Mouse (Mus musculus): ENCODE measurements at regions not wholly inside any gene's neighbourhood (a gene's known extent, or its start where the extent isn't known, plus 50 kb on each side); places are given as distances from the start of the nearest gene placed in this dataset.

DNA sequence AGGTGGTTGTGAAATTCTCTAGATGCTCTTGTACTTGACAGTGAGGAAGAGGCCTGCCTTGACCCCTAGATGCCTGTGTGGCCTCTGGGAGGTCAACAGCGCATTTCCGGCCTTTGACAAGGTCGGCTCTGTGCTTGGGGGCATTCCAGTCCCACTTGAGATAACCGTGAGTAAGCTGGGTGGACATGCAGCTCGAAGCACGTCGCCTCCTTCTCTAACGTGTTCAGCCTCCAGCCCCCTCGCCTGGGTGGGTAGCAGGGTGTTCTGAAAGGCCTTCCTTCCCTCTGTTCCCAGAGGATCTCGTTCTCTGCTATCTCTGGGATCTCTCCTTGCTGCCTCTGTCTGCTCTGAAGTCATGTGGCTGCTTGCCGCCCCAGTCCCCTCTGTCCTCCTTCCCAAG is 70.2 kb upstream of the Slc38a2 start:
- no peak for DNase-seq

- DNase-seq = no peak
These were observed 68.9 kb upstream of the Slc38a2 start for GRCm38 (mm10) chr15:96768301-96768993.

- no peak for DNase-seq
These were observed 67.7 kb upstream of the Slc38a2 start for GRCm38 (mm10) chr15:96767188-96767587.

DNA sequence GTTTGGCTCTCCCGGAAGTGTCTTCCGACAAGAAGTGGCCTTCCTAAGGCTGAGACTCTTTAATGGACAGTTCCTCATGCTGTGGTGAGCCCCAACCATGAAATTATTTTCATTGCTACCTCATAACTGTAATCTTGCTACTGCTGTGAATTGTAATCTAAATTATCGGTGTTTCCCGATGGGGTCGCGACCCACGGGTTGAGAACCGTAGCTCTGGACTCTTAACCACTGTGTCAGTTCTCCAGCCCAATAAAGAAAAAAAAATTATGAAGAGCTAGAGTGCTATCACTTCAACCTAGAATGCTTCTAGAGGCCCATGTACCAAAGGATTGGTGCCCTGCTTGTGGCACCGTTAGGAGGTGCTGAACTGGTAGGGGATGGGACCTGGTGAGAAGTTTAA is 66.7 kb upstream of the Slc38a2 start:
- DNase-seq = no peak

DNA sequence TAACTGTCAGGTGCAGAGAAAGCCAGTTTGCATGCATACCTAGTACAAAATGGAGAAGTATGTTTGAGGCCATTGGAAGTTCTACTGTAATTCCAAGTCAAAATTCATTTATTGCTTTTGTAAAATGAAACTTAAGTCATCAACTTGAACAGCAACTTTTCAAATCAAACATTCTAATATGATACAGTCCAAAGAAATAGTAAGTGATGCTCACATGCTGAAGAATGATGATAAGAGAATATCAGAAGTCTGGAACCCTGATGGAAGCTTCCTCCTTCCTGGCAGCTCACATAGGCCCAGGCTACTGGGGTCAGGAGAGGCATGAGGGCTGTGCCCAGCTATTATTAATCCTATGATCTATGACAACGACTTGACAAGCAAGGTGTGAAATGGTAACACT is 64.1 kb upstream of the Slc38a2 start:
- no peak for DNase-seq

DNA sequence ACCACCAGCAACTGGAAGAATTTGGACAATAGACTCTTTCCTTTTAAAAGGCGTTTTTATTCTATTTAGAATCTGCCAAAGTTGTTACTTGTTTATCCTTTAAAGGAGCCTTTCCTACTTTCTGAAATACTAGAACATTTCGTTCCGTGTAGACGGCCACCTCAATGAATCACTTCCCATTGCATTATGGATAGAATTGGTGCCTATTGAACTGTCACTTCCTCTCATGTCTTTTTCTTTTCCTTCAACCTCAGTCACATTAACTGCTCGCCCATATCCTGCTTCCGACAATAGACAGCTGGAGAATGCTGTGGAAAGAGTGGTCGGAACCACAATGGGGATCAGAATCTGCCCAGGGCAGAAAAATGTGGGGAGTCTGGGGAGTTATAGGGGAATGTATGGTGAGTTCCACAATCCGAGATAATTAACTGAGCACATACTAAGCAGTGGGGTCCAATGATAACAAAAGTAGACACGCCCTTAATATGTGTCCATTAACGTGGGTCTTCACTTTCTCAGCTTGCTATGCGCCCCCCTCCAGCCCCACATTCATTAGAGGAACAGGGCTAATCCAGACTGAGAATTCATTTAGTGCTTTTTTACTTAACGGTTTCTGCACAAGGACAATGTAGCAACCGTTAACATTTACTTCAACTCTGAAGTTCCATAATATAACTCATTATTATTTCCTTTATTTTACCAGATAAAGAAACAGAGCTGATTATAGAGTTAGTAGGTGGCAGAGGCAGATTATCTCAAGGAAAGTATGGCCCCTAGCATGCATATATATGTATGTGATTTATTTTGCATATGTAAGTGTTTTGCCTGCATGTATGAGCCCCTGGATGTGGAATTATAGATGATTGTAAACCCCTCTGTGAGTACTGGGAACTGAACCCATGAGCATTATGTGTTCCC is 59.8 kb upstream of the Slc38a2 start:
- DNase-seq = no peak

- DNase-seq = no peak
These were observed 58.1 kb upstream of the Slc38a2 start for GRCm38 (mm10) chr15:96757446-96758198.

DNA sequence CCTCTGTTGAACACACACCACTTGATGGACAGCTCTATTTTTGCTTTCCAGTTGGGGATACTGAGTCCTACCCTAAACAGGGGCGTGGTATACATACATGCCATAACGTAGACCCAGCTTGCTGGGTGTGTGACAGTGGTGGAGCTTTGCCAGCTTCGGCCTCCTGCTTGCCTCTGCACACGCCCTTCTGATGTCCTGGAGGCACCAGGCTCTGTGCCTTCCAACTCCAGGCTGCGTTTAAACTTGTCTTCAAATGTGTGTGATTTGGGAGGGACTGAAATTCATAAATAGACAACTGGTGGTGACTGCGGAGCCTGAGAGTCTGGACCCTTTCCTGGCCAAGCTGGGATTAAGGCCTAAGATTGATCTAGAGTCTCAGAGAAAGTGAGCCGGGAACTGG is 56.9 kb upstream of the Slc38a2 start:
- DNase-seq = no peak

- no peak for DNase-seq
These were observed 56.4 kb upstream of the Slc38a2 start for GRCm38 (mm10) chr15:96755951-96756350.

- DNase-seq = no peak
These were observed 55.9 kb upstream of the Slc38a2 start for GRCm38 (mm10) chr15:96755322-96755942.

- DNase-seq = no peak
These were observed 54.5 kb upstream of the Slc38a2 start for GRCm38 (mm10) chr15:96754079-96754478.

DNA sequence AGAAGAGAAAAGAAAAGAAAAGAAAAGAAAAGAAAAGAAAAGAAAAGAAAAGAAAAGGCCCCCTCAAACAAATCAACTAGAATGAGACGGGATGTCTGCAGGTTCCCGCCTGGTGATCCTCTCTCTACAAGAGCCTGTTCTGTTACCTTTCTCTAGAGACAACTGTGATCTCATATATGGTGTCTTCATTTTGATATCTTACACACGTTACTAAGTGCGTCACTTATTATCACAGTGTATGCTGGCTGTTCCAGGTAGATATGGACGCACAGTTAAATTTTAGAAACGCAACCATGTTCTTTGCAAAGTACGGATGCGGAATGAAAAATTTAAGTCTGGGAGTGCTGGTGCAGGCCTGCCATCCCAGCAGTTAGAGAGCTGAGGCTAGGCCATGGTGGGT is 53.2 kb upstream of the Slc38a2 start:
- DNase-seq = no peak

- DNase-seq = no peak
These were observed 52.5 kb upstream of the Slc38a2 start for GRCm38 (mm10) chr15:96752062-96752358.

DNA sequence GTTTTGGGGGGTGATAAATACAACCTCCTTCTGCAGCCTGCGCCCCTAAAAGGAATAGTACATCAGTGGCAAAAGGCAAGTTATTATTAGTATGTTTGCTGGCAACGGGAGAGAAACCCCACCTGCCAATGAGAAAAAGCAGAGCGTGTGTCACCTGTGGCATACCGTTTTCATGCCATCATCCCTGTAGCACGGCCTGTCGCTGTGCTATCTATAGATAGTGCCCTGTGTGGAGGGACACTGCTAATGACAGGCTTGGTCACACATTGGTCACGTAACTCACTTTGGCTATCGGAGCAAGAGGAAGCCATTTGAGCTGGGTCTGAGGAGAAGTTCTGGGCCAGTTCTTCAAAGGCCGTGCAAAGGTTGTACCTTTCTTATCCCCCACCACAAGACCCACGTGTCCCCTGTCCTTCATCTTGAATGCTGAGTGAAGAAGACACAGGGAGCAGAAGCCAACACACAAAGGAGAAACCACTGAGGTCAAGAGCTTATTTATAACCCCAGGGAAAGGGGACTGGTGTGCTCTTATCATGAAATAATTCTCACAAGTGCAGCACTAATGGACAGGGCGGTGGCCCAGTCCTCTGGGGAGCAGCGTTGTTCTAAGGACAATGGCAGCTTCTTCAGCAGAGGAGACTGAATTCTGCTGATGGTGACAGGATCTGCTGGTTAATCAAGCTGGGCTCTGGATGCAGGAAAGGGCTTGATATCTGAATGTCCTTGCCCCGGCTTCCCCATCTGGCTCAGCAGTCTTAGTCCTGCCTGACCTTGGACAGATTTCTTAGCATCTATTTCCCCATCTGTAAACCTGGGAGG is 51.9 kb upstream of the Slc38a2 start:
- DNase-seq = no peak

- no peak for DNase-seq
These were observed 50.2 kb upstream of the Slc38a2 start for GRCm38 (mm10) chr15:96749534-96750256.

All from lung, postnatal 10 days (tissue).